Mouse (Mus musculus) heart, adult 2 months (tissue): ENCODE data around the gene Fbl. TPM values are rescaled to one million over a fixed set of nuclear protein-coding genes. Genes with fewer than 3 reads are reported as not detected.
"Not testable (repeated sequence)": the region's sequence is repeated elsewhere in the genome, so short reads cannot be mapped to it uniquely, and the experiment has no call there.

Experiments used
- DNase-seq, 2 experiments: peaks; one replicate each; pipeline ENCODE4 v3.0.0; 2021
- H3K27ac ChIP-seq: fragments of 200-600 bp; 2 replicates; pipeline ENCODE4 v1.8.1; 2022
- H3K27me3 ChIP-seq: fragments of 200-500 bp; 2 replicates; pipeline ENCODE4 v1.6.1; 2012; ENCODE audit warnings: mild to moderate bottlenecking, low read length, inconsistent platforms, mixed read lengths; ENCODE audit not compliant: control insufficient read depth, insufficient read depth
- H3K36me3 ChIP-seq: fragments of 200-500 bp; 2 replicates; pipeline ENCODE4 v1.6.1; 2012; ENCODE audit warnings: low read length, inconsistent platforms; ENCODE audit not compliant: control insufficient read depth, insufficient read depth
- H3K4me1 ChIP-seq: fragments of 200-500 bp; 2 replicates; pipeline ENCODE4 v1.6.1; 2011; ENCODE audit warnings: low read length; ENCODE audit not compliant: control insufficient read depth, insufficient read depth
- H3K4me3 ChIP-seq: fragments of 200-600 bp; 2 replicates; pipeline ENCODE4 v1.8.1; 2022
- H3K79me2 ChIP-seq: fragments of 200-500 bp; replicated peaks from 2 replicates; pipeline ENCODE4 v1.6.1; 2012; ENCODE audit warnings: mild to moderate bottlenecking, inconsistent platforms, low read length, moderate library complexity, mixed read lengths; ENCODE audit not compliant: control insufficient read depth, insufficient read depth
- H3K9ac ChIP-seq: fragments of 200-500 bp; 2 replicates; pipeline ENCODE4 v1.6.1; 2012; ENCODE audit warnings: low read depth, mild to moderate bottlenecking, control low read depth, inconsistent platforms, low read length, mixed read lengths
- WGBS: fragments of 180-500 bp; shearing (Covaris S2); methylation state at CpG from one replicate; pipeline ENCODE4 v1.1.7; 2018; 5-methylcytosine and 5-hydroxymethylcytosine counted together
- intact Hi-C: fragments of 180-260 bp; cut with DNase I; formaldehyde crosslinking; loops from one replicate; pipeline ENCODE4 v1.15.1; 2025
- polyA plus RNA-seq: library from polyadenylated mRNA; depleted of rRNA; stranded (reverse); fragments of >200 nt; gene quantifications from 2 replicates; pipeline ENCODE4 v1.2.3, GENCODE M21; 2012; rRNA removed
- total RNA-seq, 2 experiments: library from RNA; stranded (reverse); gene quantifications; 2 replicates each; pipeline ENCODE4 v1.2.3; 2021

The Fbl gene
- total and polyA plus RNA-seq, 3 experiments, result 25.7 to 34.7 (median 34.7) TPM

- DNase-seq, H3K27me3 ChIP-seq, intact Hi-C loops, H3K4me3 ChIP-seq, H3K9ac ChIP-seq, H3K4me1 ChIP-seq, H3K27ac ChIP-seq, H3K36me3 ChIP-seq, H3K79me2 ChIP-seq: not testable (repeated sequence)
- 87% methylated on average over 4 of the region's 4 CpGs for WGBS
Observed at GRCm38 (mm10) chr7:28227421-28227820, 57.9 kb downstream of the Fbl start.

Other genes with a start within 250 kb of the Fbl start
- 1 to 10 TPM; 4.3 to 4.4 TPM for gene Zfp974, start 240.2 kb upstream of the Fbl start, total RNA-seq
- 1.6 and 1.8 TPM in 2 replicates for gene Zfp974, start 240.2 kb upstream of the Fbl start, polyA plus RNA-seq
- gene Zfp780b, start 190.5 kb upstream of the Fbl start, total RNA-seq, result 1 to 10 TPM; 8.0 to 8.6 TPM
- gene Zfp780b, start 190.5 kb upstream of the Fbl start, polyA plus RNA-seq, result 1.5 and 3.1 TPM in 2 replicates
- gene Zfp850, start 155.6 kb upstream of the Fbl start, total RNA-seq, result 1 to 10 TPM in 1 of 2 experiments, under 1 TPM in 1; 0.68 to 1.3 TPM
- 0.23 TPM in 2 replicates for gene Zfp850, start 155.6 kb upstream of the Fbl start, polyA plus RNA-seq
- 10 to 100 TPM; 81.9 TPM for gene Psmc4, start 119.6 kb upstream of the Fbl start, total RNA-seq
- 75.2 and 106 TPM in 2 replicates for gene Psmc4, start 119.6 kb upstream of the Fbl start, polyA plus RNA-seq
- under 1 TPM in 1 of 2 experiments, not detected in 1; 0.26 TPM for gene Fcgbp, start 98.5 kb upstream of the Fbl start, total RNA-seq
- 0.12 and 1.0 TPM in 2 replicates for gene Fcgbp, start 98.5 kb upstream of the Fbl start, polyA plus RNA-seq
- gene 9530053A07Rik, start 40.2 kb upstream of the Fbl start, total RNA-seq, result not detected
- gene 9530053A07Rik, start 40.2 kb upstream of the Fbl start, polyA plus RNA-seq, result 0.08 TPM in 1 of 2 replicates, not detected in the other
- gene Dyrk1b, start 9.8 kb downstream of the Fbl start, total RNA-seq, result 10 to 100 TPM; 28.0 to 28.3 TPM
- gene Dyrk1b, start 9.8 kb downstream of the Fbl start, polyA plus RNA-seq, result 24.1 and 30.1 TPM in 2 replicates
- gene Eid2, start 98.2 kb downstream of the Fbl start, total RNA-seq, result 10 to 100 TPM; 11.2 to 11.9 TPM
- gene Eid2, start 98.2 kb downstream of the Fbl start, polyA plus RNA-seq, result 4.2 and 4.6 TPM in 2 replicates
- 10 to 100 TPM; 11.2 to 13.0 TPM for gene Eid2b, start 108.0 kb downstream of the Fbl start, total RNA-seq
- gene Eid2b, start 108.0 kb downstream of the Fbl start, polyA plus RNA-seq, result 6.7 and 7.2 TPM in 2 replicates
- not detected for gene Selenov, start 121.5 kb downstream of the Fbl start, total RNA-seq
- gene Selenov, start 121.5 kb downstream of the Fbl start, polyA plus RNA-seq, result 0.08 TPM in 1 of 2 replicates, not detected in the other
- not detected for gene Dll3, start 132.5 kb downstream of the Fbl start, total RNA-seq
- not detected in 2 replicates for gene Dll3, start 132.5 kb downstream of the Fbl start, polyA plus RNA-seq
- gene Timm50, start 142.4 kb downstream of the Fbl start, total RNA-seq, result 10 to 100 TPM; 60.0 to 63.5 TPM
- gene Timm50, start 142.4 kb downstream of the Fbl start, polyA plus RNA-seq, result 63.0 and 72.8 TPM in 2 replicates
- gene Supt5, start 169.0 kb downstream of the Fbl start, total RNA-seq, result 10 to 100 TPM; 52.5 to 59.9 TPM
- 64.3 and 72.4 TPM in 2 replicates for gene Supt5, start 169.0 kb downstream of the Fbl start, polyA plus RNA-seq
- gene Rps16, start 180.9 kb downstream of the Fbl start, total RNA-seq, result 100 to 1,000 TPM; 496 to 556 TPM
- gene Rps16, start 180.9 kb downstream of the Fbl start, polyA plus RNA-seq, result 312 and 411 TPM in 2 replicates
- 10 to 100 TPM; 10.4 to 14.3 TPM for gene Plekhg2, start 202.9 kb downstream of the Fbl start, total RNA-seq
- gene Plekhg2, start 202.9 kb downstream of the Fbl start, polyA plus RNA-seq, result 15.9 and 16.3 TPM in 2 replicates
- 10 to 100 TPM; 19.4 to 26.3 TPM for gene Zfp36, start 210.5 kb downstream of the Fbl start, total RNA-seq
- 26.1 and 28.2 TPM in 2 replicates for gene Zfp36, start 210.5 kb downstream of the Fbl start, polyA plus RNA-seq
- gene Med29, start 223.0 kb downstream of the Fbl start, total RNA-seq, result 10 to 100 TPM; 20.8 to 21.5 TPM
- gene Med29, start 223.0 kb downstream of the Fbl start, polyA plus RNA-seq, result 48.8 and 50.4 TPM in 2 replicates
- gene Paf1, start 223.2 kb downstream of the Fbl start, total RNA-seq, result 10 to 100 TPM; 41.3 to 42.1 TPM
- 63.8 and 67.0 TPM in 2 replicates for gene Paf1, start 223.2 kb downstream of the Fbl start, polyA plus RNA-seq